ENCODE assay signal across 23 mouse cellular contexts in the genomic region with DNA sequence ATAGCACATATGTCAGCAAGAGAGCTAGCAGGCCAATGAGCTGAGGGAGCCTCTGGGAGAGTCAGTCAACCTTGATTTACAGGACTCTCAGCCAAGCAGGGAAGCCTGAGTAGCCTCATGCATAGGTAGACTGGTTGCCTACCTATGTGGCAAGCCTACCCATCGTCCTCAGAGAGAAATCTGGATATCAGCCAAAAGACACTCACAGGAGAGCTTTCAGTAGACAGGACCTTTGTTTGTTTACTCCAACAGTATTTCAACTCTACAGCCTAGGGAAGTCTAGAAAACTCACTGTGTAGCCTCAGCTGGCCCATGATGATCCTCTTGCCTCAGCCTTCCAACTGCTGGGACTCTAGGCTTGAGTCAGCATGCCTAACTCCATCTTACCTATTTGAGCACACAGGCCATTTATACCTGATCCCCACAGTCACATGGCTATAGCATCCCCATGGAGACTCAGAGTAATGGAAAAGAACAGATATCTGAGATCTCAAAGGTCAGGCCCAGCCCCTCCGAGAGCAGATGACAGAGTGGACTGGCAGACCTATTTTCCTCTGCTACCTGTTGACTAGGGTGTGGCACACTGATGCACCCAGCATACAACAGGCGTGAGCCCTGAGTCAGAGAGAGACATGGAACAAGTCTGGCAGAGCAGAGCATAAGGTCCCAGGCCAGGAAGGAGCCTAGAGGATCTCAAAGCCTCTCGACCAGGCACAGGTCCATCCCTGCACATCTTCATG. TPM values are rescaled to one million over a fixed set of nuclear protein-coding genes. Genes with fewer than 3 reads are reported as not detected.
DNase-seq lines count a peak whose midpoint lies in the region; ATAC-seq and TF ChIP-seq lines count a peak whose summit lies in the region.
"Had no signal": no experiment of that assay in that cellular context is flagged by ENCODE, and none has a peak within 500 bp of the region (broad histone marks: within the 10 kb centered on the region; RNA-seq: fewer than 3 reads in every experiment).

No protein-coding gene starts in this region.

- WGBS in liver, embryonic 14.5 days (ENCODE audit: insufficient replicate concordance), result 67% methylated on average over 4 of the region's 4 CpGs
- WGBS in liver, embryonic 12.5 days (ENCODE audit: insufficient replicate concordance), result 78% methylated on average over 4 of the region's 4 CpGs
- WGBS in intestine, embryonic 15.5 days, result 84% methylated on average over 4 of the region's 4 CpGs
- WGBS in liver, embryonic 15.5 days (ENCODE audit: insufficient replicate concordance), result 67% methylated on average over 4 of the region's 4 CpGs
- 73% methylated on average over 4 of the region's 4 CpGs for WGBS in stomach, postnatal 0 days

- H3K4me1 ChIP-seq in liver, embryonic 14.5 days (replicated peaks; ENCODE audit: control insufficient read depth in 2 of 2, insufficient read depth in 2 of 2, low read length in 1 of 2), result no peaks in the 10 kb centered on the region
- H3K4me1 ChIP-seq in liver, embryonic 12.5 days, result no peaks in the 10 kb centered on the region
- H3K4me1 ChIP-seq in intestine, embryonic 15.5 days (replicated peaks), result 0 out of 2 replicates have a peak, but pooled peaks cover 2% of the 10 kb centered on the region
- no peaks in the 10 kb centered on the region for H3K4me1 ChIP-seq in liver, embryonic 15.5 days (replicated peaks)
- no peaks in the 10 kb centered on the region for H3K4me1 ChIP-seq in stomach, postnatal 0 days (replicated peaks; ENCODE audit: control insufficient read depth, insufficient read depth)
- H3K4me1 ChIP-seq: embryonic facial prominence, embryonic 15.5 days; forebrain, embryonic 10.5 days; hindbrain, embryonic 12.5 days had no signal

- DNase-seq in liver, embryonic 14.5 days (ENCODE audit: low read depth in 3 of 3, low spot score in 3 of 3), result no peak
- no peak for DNase-seq in stomach, postnatal 0 days (ENCODE audit: low spot score)
- no peak for DNase-seq in spleen, postnatal 36 days (ENCODE audit: low spot score in 2 of 2)
- DNase-seq: adrenal gland, adult 2 months; adrenal gland, postnatal 36 days; cerebellum, adult 11 months; cerebellum, adult 8-10 months; cerebellum, postnatal 14 days; embryo, embryonic 11 days; gastrocnemius, postnatal 10 days; heart, adult 18-20 months; heart, postnatal 10 days; heart, postnatal 4 days had no signal

- no peak overlapping the region for H3K4me3 ChIP-seq in liver, embryonic 14.5 days (ENCODE audit: insufficient read depth in 1 of 2, low read depth in 2 of 2, low read length in 2 of 2)
- no peak overlapping the region for H3K4me3 ChIP-seq in liver, embryonic 12.5 days
- H3K4me3 ChIP-seq in intestine, embryonic 15.5 days (replicated peaks), result no peak overlapping the region
- no peak overlapping the region for H3K4me3 ChIP-seq in liver, embryonic 15.5 days (replicated peaks)
- no peak overlapping the region for H3K4me3 ChIP-seq in stomach, postnatal 0 days (ENCODE audit: low read depth, low read length)
- H3K4me3 ChIP-seq: embryonic facial prominence, embryonic 15.5 days; erythroblast, embryonic 14.5 days; forebrain, embryonic 10.5 days; heart, embryonic 10.5 days; hindbrain, embryonic 12.5 days had no signal

- H3K9me3 ChIP-seq in liver, embryonic 14.5 days (ENCODE audit: control insufficient read depth, low read length), result no peaks in the 10 kb centered on the region
- no peaks in the 10 kb centered on the region for H3K9me3 ChIP-seq in liver, embryonic 12.5 days (replicated peaks)
- no peaks in the 10 kb centered on the region for H3K9me3 ChIP-seq in intestine, embryonic 15.5 days
- no peaks in the 10 kb centered on the region for H3K9me3 ChIP-seq in liver, embryonic 15.5 days (replicated peaks)
- no peaks in the 10 kb centered on the region for H3K9me3 ChIP-seq in stomach, postnatal 0 days (ENCODE audit: control insufficient read depth, low read length)
- H3K9me3 ChIP-seq: embryonic facial prominence, embryonic 15.5 days; forebrain, embryonic 10.5 days; heart, embryonic 10.5 days; hindbrain, embryonic 12.5 days had no signal

- H3K9ac ChIP-seq in liver, embryonic 14.5 days (replicated peaks), result no peak overlapping the region
- no peak overlapping the region for H3K9ac ChIP-seq in liver, embryonic 12.5 days
- H3K9ac ChIP-seq in intestine, embryonic 15.5 days, result no peak overlapping the region
- no peak overlapping the region for H3K9ac ChIP-seq in liver, embryonic 15.5 days
- no peak overlapping the region for H3K9ac ChIP-seq in stomach, postnatal 0 days (ENCODE audit: low read length)
- H3K9ac ChIP-seq: embryonic facial prominence, embryonic 15.5 days; hindbrain, embryonic 12.5 days had no signal

- no peak overlapping the region for H3K27ac ChIP-seq in liver, embryonic 14.5 days
- no peak overlapping the region for H3K27ac ChIP-seq in liver, embryonic 12.5 days
- no peak overlapping the region for H3K27ac ChIP-seq in intestine, embryonic 15.5 days
- H3K27ac ChIP-seq in liver, embryonic 15.5 days (replicated peaks), result no peak overlapping the region
- no peak overlapping the region; the same call in 1 of the 2 replicates for H3K27ac ChIP-seq in stomach, postnatal 0 days (replicated peaks)
- H3K27ac ChIP-seq: embryonic facial prominence, embryonic 15.5 days; forebrain, embryonic 10.5 days; heart, embryonic 10.5 days; hindbrain, embryonic 12.5 days had no signal

- H3K27me3 ChIP-seq in liver, embryonic 14.5 days (ENCODE audit: control insufficient read depth, insufficient read depth, low read length), result no peaks in the 10 kb centered on the region
- no peaks in the 10 kb centered on the region for H3K27me3 ChIP-seq in liver, embryonic 12.5 days (replicated peaks)
- no peaks in the 10 kb centered on the region for H3K27me3 ChIP-seq in intestine, embryonic 15.5 days (replicated peaks)
- no peaks in the 10 kb centered on the region for H3K27me3 ChIP-seq in liver, embryonic 15.5 days
- H3K27me3 ChIP-seq in stomach, postnatal 0 days (ENCODE audit: control insufficient read depth, insufficient read depth, low read length), result no peaks in the 10 kb centered on the region
- H3K27me3 ChIP-seq: embryonic facial prominence, embryonic 15.5 days; hindbrain, embryonic 12.5 days had no signal

- H3K4me2 ChIP-seq in liver, embryonic 14.5 days (ENCODE audit: low read depth), result no peak overlapping the region
- H3K4me2 ChIP-seq in liver, embryonic 12.5 days, result no peak overlapping the region
- no peak overlapping the region for H3K4me2 ChIP-seq in intestine, embryonic 15.5 days (replicated peaks)
- H3K4me2 ChIP-seq in liver, embryonic 15.5 days, result no peak overlapping the region
- no peak overlapping the region for H3K4me2 ChIP-seq in stomach, postnatal 0 days (replicated peaks; ENCODE audit: low read depth)
- H3K4me2 ChIP-seq: embryonic facial prominence, embryonic 15.5 days; hindbrain, embryonic 12.5 days had no signal

- H3K36me3 ChIP-seq in liver, embryonic 14.5 days (replicated peaks; ENCODE audit: control insufficient read depth, insufficient read depth, low read depth), result no peaks in the 10 kb centered on the region; the same call in 1 of the 2 replicates
- peaks cover 81% of the 10 kb centered on the region for H3K36me3 ChIP-seq in liver, embryonic 12.5 days
- peaks cover 34% of the 10 kb centered on the region for H3K36me3 ChIP-seq in intestine, embryonic 15.5 days
- peaks cover 52% of the 10 kb centered on the region for H3K36me3 ChIP-seq in liver, embryonic 15.5 days (replicated peaks)
- peaks cover 8% of the 10 kb centered on the region for H3K36me3 ChIP-seq in stomach, postnatal 0 days (ENCODE audit: control insufficient read depth, insufficient read depth, low read length)

- 0 out of 2 replicates have a peak, but pooled peaks have one; percentile 18 for ATAC-seq in liver, embryonic 14.5 days (ENCODE audit: insufficient read depth)
- ATAC-seq in liver, embryonic 12.5 days, result no peak
- ATAC-seq in intestine, embryonic 15.5 days, result peak; percentile 75
- peak; percentile 59; the same call in 1 of the 2 replicates for ATAC-seq in liver, embryonic 15.5 days (ENCODE audit: insufficient read depth)
- peak; percentile 56 for ATAC-seq in stomach, postnatal 0 days (ENCODE audit: low FRiP score, low TSS enrichment)
- ATAC-seq in cerebellum, adult (ENCODE audit: insufficient number of reproducible peaks, low FRiP score, low TSS enrichment), result no peak
- ATAC-seq: forebrain, embryonic 14.5 days had no signal

- no peak for TF ChIP-seq CTCF in liver, embryonic 14.5 days (IDR thresholded peaks at IDR 0.05; ENCODE audit: low read depth)
- no peak for TF ChIP-seq CTCF in stomach, postnatal 0 days (IDR thresholded peaks at IDR 0.05; ENCODE audit: low read depth)

- TF ChIP-seq EP300 in liver, embryonic 14.5 days (IDR thresholded peaks at IDR 0.05; ENCODE audit: low read depth), result no peak
- TF ChIP-seq EP300 in stomach, postnatal 0 days (optimal IDR thresholded peaks at IDR 0.05), result no peak

RNA-seq across cellular contexts. Expression of a gene that starts 37.2 kb away (rescaled TPM):
- polyA plus RNA-seq in liver, embryonic 14.5 days (2012; rRNA removed), result 19.2 and 22.6 TPM in 2 replicates
- 22.6 and 24.2 TPM in 2 replicates for polyA plus RNA-seq in liver, embryonic 14.5 days (2014; fragmentation: Nextera tagmentation; extraction: Ambion mirVana)
- 35.8 and 37.3 TPM in 2 replicates for polyA plus RNA-seq in liver, embryonic 12.5 days (2016; fragmentation: Nextera tagmentation; extraction: Ambion mirVana)
- 46.9 and 51.1 TPM in 2 replicates for polyA plus RNA-seq in intestine, embryonic 15.5 days (2015; fragmentation: Nextera tagmentation; extraction: Ambion mirVana)
- polyA plus RNA-seq in liver, embryonic 15.5 days (2015; fragmentation: Nextera tagmentation; extraction: Ambion mirVana), result 22.4 and 24.6 TPM in 2 replicates
- 18.6 and 20.5 TPM in 2 replicates for polyA plus RNA-seq in stomach, postnatal 0 days (2015; fragmentation: Nextera tagmentation; extraction: Ambion mirVana)

Comparison
In these comparisons a context has a peak if more than half of its experiments do, and no peak if none do; other contexts are left out.
1. ATAC-seq: peak in liver, embryonic 14.5 days (single experiment), intestine, embryonic 15.5 days (single experiment), liver, embryonic 15.5 days (single experiment) and stomach, postnatal 0 days (single experiment); none in liver, embryonic 12.5 days (single experiment) and cerebellum, adult (single experiment).